Mouse (Mus musculus) thymus, postnatal 10 days (tissue): ENCODE measurements around the gene Nf1.
A peak's percentile ranks its signal among the peaks of the same experiment; 100 is the strongest.

Source experiments
- DNase-seq, 2 experiments: peaks; one replicate each; pipeline ENCODE4 v3.0.0; 2021; ENCODE audit warnings: low spot score in 2 of 2

Gene Nf1

DNA sequence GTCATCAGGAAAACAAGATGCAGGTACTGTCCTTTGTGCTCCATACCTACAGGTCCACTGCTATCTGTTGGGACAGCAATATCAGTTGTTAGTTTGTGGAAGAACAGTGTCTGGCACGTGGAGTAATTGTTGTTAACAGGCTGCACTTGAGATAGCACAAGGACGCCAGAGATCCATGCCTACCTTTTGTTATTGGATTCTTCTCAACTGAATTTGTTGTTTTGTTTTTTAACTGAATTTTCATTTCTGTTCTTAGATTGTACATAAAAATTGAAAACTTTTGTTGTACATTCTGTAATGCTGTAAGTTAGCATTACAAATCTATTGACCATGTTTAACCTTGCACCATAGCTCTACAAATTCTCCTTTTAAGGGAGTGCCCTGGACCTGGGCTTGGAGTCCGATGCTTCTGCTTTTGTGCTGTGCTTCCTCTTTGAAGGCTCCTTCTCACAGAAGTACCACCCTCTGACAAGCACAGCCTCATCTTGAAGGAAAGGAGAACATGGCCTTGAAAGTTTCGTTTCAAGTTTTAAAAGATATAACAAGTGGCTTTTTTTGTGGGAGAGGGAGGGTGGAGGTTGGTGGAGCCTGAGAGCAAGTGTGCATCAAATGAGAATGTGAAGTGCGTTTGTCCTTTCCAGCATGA lies 188.4 kb downstream of the Nf1 start:
- no peak for DNase-seq

DNA sequence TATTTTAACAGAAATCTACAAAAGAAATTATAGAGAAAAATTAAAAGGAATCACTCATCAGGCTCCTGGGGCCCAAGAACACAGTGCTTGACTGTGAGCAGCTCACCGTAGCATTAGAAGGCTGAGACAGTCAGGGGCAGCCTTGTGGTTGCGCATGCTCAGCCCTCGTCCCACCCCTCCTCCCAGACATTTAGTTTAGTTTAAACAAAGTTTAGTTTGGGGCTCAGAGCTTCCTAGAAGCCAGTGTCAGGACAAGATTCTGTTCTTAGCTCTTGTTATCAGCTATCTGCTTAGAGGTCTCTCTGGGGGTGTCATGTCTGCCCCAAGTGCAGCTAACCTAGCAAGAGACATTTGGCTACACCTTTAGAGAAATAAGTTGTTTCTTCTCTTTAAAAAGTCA lies 189.1 kb downstream of the Nf1 start:
- DNase-seq, result no peak

DNA sequence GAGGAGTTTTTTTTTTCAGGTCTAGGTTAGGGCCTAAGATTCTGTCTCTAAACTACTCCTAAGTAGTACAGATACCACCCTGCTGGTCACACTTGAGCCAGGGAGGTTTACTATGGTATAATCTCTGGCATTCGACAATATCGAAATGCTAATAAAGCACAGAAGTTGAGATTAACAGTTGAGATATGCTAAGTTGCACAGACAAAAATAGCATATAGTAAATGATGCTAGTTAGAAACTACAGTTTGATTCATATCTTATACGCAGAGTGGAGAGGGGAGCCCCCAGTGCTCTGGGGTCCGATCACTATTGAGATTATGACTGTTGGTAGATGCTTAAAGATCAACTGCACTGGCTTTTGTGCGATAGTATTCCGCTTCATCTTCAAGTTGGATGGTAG lies 189.7 kb downstream of the Nf1 start:
- no peak for DNase-seq

DNA sequence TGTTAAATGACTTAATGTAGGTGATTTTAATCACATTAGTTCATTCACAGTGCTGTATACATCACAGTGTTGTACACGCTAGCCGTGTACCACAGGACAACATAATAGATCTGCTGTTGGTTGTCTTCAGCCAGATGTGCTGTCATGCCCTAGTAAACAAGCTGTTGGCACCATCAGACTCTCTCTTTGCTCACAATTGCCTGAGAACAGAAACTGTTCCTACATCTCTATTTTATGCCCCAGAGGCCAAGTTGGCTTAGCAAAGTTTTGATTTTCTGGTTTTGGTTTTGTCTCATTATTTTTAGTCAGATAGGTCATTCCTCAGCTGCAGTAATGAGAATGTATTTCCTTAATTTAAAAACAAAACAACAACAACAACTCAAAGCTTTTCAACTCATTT lies 190.2 kb downstream of the Nf1 start:
- DNase-seq, result no peak

DNA sequence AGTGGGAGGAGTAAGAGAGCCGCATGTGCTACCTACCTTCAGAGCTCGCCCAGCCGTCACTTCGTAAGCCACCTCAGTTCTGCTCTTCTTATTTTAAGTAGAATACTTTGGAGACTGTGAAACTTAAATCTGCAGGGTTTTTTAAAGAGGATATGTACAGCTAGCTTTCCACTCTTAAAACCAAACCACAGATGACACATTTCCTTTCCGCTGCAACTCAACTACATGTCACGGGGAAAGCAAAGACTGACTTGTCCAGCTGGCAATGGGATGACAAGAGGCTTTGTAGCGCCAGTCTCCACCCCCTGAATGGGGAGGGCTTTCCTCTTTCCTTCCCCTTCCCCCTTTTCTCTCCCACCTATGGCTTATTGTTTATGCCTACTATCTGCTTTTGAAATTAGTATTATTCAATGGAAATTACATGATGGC lies 190.9 kb downstream of the Nf1 start, which contains the start of the genes Evi2 and Evi2a:
TSS of gene Evi2 (minus strand) at position 257 of the 429 bp plus-strand sequence.
TSS of gene Evi2a (minus strand) at position 277 of the 429 bp plus-strand sequence.
- DNase-seq, result peak in 1 of 2 experiments; percentile 21

DNA sequence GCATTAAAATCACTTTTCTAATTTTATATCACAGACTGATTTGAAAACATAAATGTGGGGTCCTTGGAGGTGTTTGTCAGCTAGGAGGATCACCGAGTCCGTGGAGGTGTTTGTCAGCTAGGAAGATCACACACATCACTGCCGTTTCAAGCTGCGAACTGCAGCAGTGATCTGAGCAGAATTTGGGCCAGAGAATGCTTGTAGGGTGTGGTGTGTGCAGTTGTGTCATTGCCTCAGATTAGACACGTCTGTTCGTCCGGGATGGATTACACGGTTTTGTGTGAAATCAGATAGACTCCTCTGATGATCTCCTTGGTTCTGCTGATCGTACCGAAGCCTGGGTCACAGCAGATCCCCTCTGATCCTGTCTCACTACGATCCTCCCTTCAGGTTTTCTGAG lies 191.3 kb downstream of the Nf1 start:
- no peak for DNase-seq

DNA sequence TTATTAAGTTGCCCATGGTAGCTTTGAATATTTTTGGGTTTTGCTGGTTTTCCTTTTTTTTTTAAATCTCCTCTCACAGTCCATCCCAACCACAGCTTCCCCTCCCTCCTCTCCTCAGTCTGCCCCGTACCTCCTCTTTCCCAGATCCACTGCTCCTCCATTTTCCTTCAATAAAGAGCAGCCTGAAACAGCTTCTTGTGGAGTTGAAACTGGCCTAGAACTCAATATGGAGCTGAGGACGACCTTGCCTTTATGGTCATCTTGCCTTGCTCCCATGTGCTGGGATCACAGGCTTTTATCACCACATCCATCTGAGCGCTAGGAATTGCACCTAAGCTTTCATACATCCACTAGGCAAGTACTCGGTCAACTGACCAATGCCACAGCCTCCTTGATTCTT lies 192.0 kb downstream of the Nf1 start:
- DNase-seq, result no peak

DNA sequence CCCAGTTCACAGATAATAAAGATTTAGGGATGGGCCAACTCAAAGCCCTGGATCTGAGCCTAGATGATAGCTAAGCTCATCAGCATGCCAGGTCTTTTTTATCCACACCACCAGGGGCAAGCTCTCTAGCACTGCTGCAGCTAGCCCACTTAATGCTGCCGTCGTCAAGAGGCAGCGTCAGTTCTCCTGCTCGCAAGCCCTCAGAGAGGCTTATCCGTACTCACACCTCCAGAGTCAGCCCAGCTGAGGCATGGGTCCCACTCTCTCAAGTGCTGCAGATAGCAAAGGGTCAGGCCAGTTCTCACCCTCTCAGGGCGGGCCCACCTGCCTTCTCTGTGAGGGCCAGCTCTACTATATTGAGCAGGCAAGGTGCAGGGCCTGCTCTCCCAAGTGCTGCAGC lies 193.8 kb downstream of the Nf1 start:
- DNase-seq, result no peak

DNA sequence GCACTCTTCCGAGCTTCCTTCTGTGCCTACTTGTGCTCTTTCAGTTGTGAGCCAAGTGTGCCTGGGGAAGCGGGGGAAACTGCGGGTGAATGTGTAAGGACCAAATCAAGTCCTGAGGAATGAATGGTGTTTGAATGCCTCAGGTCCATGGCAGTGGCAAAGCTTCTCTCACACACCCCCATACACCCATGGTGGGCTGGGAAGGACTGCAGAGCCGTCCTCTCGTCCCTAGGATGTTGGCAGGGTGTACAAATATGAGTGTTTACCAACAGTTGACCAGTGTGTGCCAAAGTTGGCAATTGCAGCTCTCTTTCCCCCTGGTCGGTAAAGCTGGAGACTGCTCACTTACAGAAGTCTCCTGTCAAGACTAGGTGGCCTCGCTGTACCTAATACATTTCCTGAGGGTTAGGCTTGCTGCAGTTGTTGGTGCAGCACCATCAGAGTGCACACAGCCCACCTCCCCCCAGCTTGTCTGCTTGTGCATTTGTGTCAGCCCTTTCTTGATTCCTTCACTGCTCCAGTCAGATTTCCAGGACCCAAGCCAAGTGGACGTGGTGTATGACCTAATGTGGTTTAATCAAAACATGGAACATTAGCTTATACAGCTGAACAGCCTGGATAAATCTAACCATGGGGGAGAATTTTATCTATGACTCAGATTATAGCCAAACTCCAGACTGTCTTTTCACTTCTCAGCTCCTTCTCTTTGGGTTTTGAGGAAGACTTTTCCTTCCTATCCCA lies 194.6 kb downstream of the Nf1 start:
- no peak for DNase-seq

DNA sequence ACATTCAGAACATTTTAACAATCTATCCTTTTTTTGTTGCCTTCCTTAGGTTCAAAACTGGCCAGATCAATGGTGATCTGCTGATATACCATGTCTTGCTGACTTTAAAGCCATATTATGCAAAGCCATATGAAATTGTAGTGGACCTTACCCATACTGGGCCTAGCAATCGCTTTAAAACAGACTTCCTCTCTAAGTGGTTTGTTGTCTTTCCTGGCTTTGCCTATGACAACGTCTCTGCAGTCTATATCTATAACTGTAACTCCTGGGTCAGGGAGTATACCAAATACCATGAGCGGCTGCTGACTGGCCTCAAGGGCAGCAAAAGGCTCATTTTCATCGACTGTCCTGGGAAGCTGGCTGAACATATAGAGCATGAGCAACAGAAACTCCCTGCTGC lies 196.1 kb downstream of the Nf1 start:
- no peak for DNase-seq

DNA sequence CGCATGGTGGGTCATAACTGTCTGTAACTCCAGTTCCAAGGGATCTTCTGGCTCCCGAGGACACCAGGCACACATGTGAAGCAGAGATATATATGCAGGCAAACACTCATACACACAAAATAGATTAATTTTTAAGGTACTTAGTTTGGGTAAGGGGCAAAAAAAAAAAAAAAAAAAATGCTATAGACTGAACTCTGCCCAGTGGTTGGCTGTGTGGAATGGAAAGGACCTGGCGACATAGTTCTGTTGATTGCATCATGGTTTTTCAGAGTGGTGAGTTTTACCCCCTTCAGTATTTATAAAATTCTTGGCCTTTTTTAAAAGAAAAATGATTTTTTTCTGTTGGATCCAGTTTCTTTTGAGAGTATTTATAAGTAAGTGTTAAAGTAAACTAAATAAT lies 196.8 kb downstream of the Nf1 start:
- no peak for DNase-seq

DNA sequence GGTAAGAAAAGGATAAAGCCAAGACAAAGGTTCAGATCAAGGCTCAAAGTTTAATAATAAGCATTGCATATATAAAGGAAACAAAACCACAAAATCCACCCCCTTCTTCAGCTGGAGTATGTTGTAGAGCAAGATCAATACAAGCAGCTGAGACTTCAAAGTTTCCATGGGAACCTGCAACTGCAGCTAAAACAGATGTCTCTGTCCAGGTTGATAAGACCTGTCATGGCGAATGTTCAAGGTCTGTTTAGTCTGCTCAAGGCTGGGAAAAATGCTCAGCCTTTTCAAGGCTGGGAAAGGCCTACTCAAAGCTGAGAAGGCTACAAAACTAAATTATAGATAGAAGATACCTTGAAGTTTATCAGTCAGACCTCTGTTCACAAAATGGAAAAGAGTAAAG lies 213.1 kb downstream of the Nf1 start:
- DNase-seq, result no peak

DNA sequence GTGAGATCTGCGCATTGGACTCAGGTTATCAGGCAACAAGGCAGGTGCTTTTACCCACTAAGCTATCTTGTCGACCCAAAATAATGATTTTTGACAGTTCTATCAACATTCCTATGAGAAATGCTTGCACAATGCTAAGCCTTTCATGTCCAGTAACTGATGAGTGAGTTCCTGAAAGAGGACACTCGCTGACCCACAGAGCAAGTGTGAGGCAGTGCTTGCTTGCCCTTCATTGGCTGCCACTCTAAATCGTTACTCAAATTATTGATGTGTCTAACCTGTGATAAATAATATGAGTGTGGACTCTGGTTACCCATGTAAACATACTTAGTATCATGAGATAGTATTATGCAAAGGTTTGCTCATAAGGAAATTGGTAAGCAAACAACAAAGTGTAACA lies 221.0 kb downstream of the Nf1 start:
- no peak for DNase-seq

DNA sequence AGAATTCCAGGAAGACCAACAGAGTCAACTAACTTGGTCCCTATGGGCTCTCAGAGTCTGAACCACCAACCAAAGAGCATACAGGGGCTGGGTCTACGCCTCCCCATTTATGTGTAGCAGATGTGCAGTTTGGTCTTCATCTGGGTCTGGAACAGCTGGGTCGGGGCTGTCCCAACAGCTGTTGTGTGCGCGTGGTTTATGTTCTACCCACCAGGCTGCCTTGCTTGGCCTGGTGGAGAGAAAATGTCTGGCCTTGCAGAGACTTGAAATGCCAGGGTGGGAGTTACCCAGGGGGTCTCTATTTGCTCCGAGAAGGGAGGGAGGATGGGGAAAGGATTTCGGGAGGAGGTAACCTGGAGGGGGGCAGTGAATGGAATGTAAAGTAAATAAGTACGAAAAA lies 224.0 kb downstream of the Nf1 start:
- DNase-seq, result no peak

DNA sequence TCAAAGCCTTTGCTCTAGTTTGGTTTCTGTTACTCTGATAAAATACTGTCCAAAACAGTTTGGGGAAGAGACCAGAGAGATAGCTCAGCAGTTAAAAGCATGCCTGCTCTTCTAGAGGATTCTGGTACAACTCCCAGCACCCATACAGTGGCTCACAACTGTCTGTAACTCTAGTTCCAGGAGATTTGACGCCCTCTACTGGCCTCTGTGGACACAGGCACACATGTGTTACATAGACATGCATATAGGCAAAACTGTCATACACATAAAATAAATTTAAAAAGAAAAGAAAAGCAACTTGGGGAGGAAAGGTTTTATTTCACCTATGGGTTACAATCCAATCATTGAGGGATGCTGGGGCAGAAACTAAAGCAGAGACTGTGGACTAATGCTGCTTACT lies 227.5 kb downstream of the Nf1 start:
- no peak for DNase-seq

DNA sequence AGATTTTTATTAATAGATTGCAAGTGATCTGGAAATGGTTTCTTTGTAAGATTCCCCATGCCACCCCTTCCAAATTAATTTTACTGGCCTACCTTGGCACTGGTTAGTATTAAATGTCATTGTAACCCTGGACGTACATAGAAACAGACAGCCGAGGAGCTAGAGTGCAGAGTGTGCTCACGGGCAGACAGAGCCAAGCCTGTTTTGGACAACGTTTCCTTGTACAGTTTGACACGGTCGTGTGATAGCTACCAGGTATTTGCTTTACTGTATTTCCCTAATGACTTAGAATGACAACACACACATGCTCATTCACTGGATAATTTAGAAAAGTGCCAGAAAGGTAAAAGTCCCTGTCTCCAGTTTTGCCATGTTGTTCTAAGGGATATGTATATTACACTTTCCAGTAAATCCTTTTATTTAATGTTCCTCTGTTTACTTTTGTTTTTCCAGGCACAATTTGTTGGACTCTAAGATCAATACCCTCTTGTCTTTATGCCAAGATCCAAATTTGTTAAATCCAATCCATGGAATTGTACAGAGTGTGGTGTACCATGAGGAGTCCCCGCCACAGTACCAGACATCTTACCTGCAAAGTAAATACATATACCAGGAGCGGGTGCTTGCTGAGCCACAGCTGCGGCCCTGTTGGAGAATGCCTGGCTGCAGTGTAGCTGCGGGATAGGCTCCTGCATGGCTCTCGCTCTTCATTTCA lies 228.9 kb downstream of the Nf1 start:
- no peak for DNase-seq

DNA sequence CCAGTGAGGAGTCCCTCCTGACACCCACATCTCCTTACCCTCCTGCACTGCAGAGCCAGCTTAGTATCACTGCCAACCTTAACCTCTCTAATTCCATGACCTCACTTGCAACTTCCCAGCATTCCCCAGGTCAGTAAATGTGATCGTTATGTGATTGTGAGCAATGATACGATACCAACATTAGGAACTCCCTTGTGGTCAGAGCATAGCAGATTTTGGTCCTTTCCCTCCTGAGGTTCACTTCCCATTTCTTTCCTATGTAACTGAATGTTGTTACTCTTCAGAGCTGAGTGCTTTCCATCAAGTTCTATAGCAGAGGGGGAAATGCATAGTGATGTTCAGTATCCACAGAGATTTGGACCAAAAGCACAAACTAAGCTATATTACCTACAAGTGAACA lies 230.8 kb downstream of the Nf1 start:
- no peak for DNase-seq

DNA sequence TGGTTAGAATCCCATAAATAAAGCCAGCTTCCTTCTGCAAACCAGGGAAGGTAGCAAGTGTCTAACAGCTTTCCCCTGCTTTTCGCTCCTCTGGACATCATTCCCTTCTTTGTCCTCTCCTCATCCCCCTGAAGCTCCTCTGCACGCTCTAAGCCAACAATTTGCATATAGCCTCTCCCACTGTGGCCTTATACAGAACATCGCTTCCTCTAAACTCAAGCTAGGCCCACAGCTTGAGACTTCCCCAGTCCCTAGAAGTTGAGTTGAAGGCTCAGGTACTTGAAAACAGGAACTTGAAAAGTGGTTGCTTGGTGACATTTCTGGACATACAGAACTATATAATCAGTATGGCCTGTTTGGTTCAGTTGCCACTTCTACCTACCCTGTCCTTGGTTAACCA lies 234.3 kb downstream of the Nf1 start:
- DNase-seq, result no peak

DNA sequence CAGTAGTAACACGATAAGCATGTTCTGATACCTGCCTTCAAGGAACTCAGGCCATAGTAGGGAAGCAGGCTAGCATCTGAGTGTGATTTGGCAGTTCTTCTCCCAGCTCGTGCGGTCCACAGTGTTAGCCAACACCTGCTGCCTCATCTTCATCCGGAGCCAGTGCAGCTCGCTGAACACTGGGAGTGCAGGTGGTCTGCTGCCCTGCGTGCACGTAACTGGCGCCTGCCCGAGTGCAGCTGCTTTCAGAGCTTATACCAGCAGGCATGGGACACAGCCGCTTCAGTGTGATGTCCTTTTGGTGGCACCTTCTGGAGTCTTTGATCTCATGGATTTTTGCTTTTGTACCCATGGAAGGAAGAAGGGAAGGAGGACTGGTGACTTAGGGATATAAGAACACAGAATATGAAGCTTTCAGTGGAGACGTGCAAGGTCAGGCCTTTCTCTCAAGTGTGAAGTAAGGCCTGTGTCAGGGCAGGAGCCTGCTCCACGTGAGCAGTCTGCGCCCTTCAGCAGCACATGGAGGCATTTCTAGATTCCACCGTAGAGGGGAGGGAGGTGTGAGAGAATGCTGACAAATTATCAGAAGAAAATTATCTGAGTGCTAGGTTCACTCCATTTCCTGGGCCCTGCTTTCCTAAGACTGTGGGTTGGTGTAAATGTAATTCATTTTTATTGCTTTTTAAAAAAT lies 236.0 kb downstream of the Nf1 start:
- no peak for DNase-seq

DNA sequence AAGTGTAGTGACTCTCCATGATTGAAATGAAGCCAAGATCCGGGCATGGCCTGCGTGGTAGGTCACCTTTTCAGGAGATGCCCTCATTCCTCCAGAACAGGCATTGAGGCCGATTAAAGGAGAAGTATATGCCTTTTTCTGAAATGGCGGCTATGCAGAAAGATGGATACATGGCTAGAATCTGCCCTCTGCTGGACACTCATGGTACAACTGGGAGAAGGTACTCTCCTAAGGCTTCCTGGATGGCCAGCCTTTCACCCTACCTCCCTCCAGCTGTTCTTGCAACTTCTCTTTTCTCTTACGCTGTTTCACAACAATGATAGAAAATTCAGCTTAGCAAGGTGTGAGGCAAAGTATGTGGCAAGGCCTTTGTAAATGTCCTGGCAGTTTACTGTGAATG lies 238.2 kb downstream of the Nf1 start:
- DNase-seq, result peak; percentile 65 to 85

DNA sequence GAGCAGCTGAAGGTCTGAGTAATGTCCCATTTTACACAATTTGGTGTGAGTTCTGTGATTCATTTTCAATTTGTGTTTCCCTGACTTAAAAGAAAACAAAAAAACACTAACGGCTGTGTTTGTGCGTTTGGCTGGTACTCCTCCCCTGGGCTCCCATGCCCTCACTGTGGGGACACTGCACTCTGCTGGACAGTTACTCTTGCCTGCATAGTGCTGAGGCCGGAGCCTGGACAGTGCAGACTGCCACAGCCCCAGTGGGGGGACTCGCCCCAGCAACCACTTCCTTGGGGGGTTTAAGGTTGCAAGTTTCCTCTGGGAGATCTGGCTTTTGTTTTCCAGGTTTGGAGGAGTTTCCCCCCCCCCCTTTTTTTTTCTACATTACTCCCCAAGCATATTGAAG lies 241.2 kb downstream of the Nf1 start:
- no peak for DNase-seq

DNA sequence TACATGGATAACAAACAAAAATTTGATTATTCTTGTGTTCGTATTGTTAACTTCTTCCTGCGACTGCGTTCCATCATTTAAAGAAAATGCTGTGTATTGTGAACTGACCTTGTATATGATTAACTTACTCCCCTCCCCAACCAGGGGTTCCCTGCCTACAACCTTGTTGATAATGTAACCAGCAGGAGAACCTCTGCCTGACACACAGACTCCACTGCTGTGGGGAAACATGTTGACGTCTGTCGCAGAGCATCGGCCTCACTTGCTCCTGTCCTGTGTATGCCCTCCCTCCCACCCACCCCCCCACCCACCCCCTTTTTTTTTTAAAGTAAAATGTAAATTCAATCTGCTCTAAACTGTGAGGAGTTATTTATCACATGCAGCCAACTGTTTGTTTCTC lies 241.8 kb downstream of the Nf1 start:
- DNase-seq, result no peak
